Mouse (Mus musculus): ENCODE results near the gene Gm14685. TPM values are rescaled to one million over a fixed set of nuclear protein-coding genes. Genes with fewer than 3 reads are reported as not detected.

Gm14685 gene
- polyA plus RNA-seq (2015; fragmentation: Nextera tagmentation; extraction: Ambion mirVana): not detected in 2 replicates

GRCm38 (mm10) chrX:73116747-73117146 lies at the start of gene Gm14685:
Gene Gm14685 (plus strand): TSS chrX:73117047.

GRCm38 (mm10) chrX:73082267-73083055 lies 34.4 kb upstream of the Gm14685 start, which contains the start of gene Xlr4a:
Gene Xlr4a (minus strand): TSS chrX:73082478.

GRCm38 (mm10) chrX:73096941-73097508 lies 19.8 kb upstream of the Gm14685 start, which contains the start of gene Xlr3a:
Gene Xlr3a (minus strand): TSS chrX:73097095.

GRCm38 (mm10) chrX:73148496-73148895 lies 31.6 kb downstream of the Gm14685 start, which contains the start of gene Xlr5b:
Gene Xlr5b (plus strand): TSS chrX:73148796.

GRCm38 (mm10) chrX:73149350-73149749 lies 32.5 kb downstream of the Gm14685 start, which contains the start of gene DXBay18:
Gene DXBay18 (minus strand): TSS chrX:73149450.

GRCm38 (mm10) chrX:73176889-73177288 lies 60.0 kb downstream of the Gm14685 start, which contains the start of gene Spin2d:
Gene Spin2d (minus strand): TSS chrX:73176989.

Other genes with a start within 250 kb of the Gm14685 start
- gene Cetn2, start 198.6 kb upstream of the Gm14685 start, polyA plus RNA-seq (2015; fragmentation: Nextera tagmentation; extraction: Ambion mirVana): 45.9 and 49.7 TPM in 2 replicates
- 8.3 and 8.9 TPM in 2 replicates for gene Nsdhl, start 198.5 kb upstream of the Gm14685 start, polyA plus RNA-seq (2015; fragmentation: Nextera tagmentation; extraction: Ambion mirVana)
- gene Zfp185, start 129.7 kb upstream of the Gm14685 start, polyA plus RNA-seq (2015; fragmentation: Nextera tagmentation; extraction: Ambion mirVana): 2.7 and 3.5 TPM in 2 replicates
- gene Pnma5, start 79.9 kb upstream of the Gm14685 start, polyA plus RNA-seq (2015; fragmentation: Nextera tagmentation; extraction: Ambion mirVana): not detected in 2 replicates
- not detected in 2 replicates for gene Pnma3, start 52.3 kb upstream of the Gm14685 start, polyA plus RNA-seq (2015; fragmentation: Nextera tagmentation; extraction: Ambion mirVana)
- 2.2 and 3.6 TPM in 2 replicates for gene Xlr4a, start 34.6 kb upstream of the Gm14685 start, polyA plus RNA-seq (2015; fragmentation: Nextera tagmentation; extraction: Ambion mirVana)
- gene Xlr3a, start 20.0 kb upstream of the Gm14685 start, polyA plus RNA-seq (2015; fragmentation: Nextera tagmentation; extraction: Ambion mirVana): 0.69 and 0.72 TPM in 2 replicates
- not detected in 2 replicates for gene Xlr5b, start 31.7 kb downstream of the Gm14685 start, polyA plus RNA-seq (2015; fragmentation: Nextera tagmentation; extraction: Ambion mirVana)
- gene DXBay18, start 32.4 kb downstream of the Gm14685 start, polyA plus RNA-seq (2015; fragmentation: Nextera tagmentation; extraction: Ambion mirVana): not detected in 2 replicates
- not detected in 2 replicates for gene Spin2d, start 59.9 kb downstream of the Gm14685 start, polyA plus RNA-seq (2015; fragmentation: Nextera tagmentation; extraction: Ambion mirVana)
- 0.99 and 2.5 TPM in 2 replicates for gene Xlr3b, start 75.2 kb downstream of the Gm14685 start, polyA plus RNA-seq (2015; fragmentation: Nextera tagmentation; extraction: Ambion mirVana)
- gene Xlr4b, start 97.3 kb downstream of the Gm14685 start, polyA plus RNA-seq (2015; fragmentation: Nextera tagmentation; extraction: Ambion mirVana): 3.2 and 4.1 TPM in 2 replicates
- gene F8a, start 111.2 kb downstream of the Gm14685 start, polyA plus RNA-seq (2015; fragmentation: Nextera tagmentation; extraction: Ambion mirVana): 6.4 and 8.1 TPM in 2 replicates
- gene Xlr4c, start 126.1 kb downstream of the Gm14685 start, polyA plus RNA-seq (2015; fragmentation: Nextera tagmentation; extraction: Ambion mirVana): 0.48 and 1.4 TPM in 2 replicates
- not detected in 2 replicates for gene Xlr3c, start 148.3 kb downstream of the Gm14685 start, polyA plus RNA-seq (2015; fragmentation: Nextera tagmentation; extraction: Ambion mirVana)
- not detected in 2 replicates for gene Xlr5a, start 175.9 kb downstream of the Gm14685 start, polyA plus RNA-seq (2015; fragmentation: Nextera tagmentation; extraction: Ambion mirVana)
- not detected in 2 replicates for gene Xlr5c, start 175.9 kb downstream of the Gm14685 start, polyA plus RNA-seq (2015; fragmentation: Nextera tagmentation; extraction: Ambion mirVana)
- not detected in 2 replicates for gene Gm45015, start 219.8 kb downstream of the Gm14685 start, polyA plus RNA-seq (2015; fragmentation: Nextera tagmentation; extraction: Ambion mirVana)
- 1.9 and 2.4 TPM in 2 replicates for gene Zfp275, start 225.6 kb downstream of the Gm14685 start, polyA plus RNA-seq (2015; fragmentation: Nextera tagmentation; extraction: Ambion mirVana)

All from spleen, postnatal 0 days (tissue).